Mouse (Mus musculus) midbrain, embryonic 14.5 days (tissue): ENCODE data around the gene Hip1. TPM values are rescaled to one million over a fixed set of nuclear protein-coding genes. Genes with fewer than 3 reads are reported as not detected.

Experiments used
- ATAC-seq: fragments of 200-750 bp; cut with Nextera tagmentation; 2 replicates; pipeline ENCODE4 v1.8.0; 2017; ENCODE audit warnings: moderate number of reproducible peaks, moderate library complexity; ENCODE audit not compliant: low FRiP score, low TSS enrichment
- DNase-seq: peaks from one replicate; pipeline ENCODE4 v3.0.0-alpha.2; 2015
- H3K27ac ChIP-seq: fragments of 300-500 bp; sonication (generic); replicated peaks from 2 replicates; pipeline ENCODE4 v1.5.1; 2014; ENCODE audit warnings: mild to moderate bottlenecking, low read depth, low read length, moderate library complexity
- H3K27me3 ChIP-seq: fragments of 300-500 bp; sonication (generic); 2 replicates; pipeline ENCODE4 v1.6.1; 2014; ENCODE audit warnings: low read length, control low read depth, mixed read lengths; ENCODE audit not compliant: control insufficient read depth, insufficient read depth
- H3K36me3 ChIP-seq: fragments of 300-500 bp; sonication (generic); 2 replicates; pipeline ENCODE4 v1.6.1; 2014; ENCODE audit warnings: low read length, control low read depth; ENCODE audit not compliant: control insufficient read depth, insufficient read depth
- H3K4me1 ChIP-seq: fragments of 300-500 bp; sonication (generic); 2 replicates; pipeline ENCODE4 v1.6.1; 2014; ENCODE audit warnings: mild to moderate bottlenecking, antibody characterized with exemption, low read length, control low read depth; ENCODE audit not compliant: control insufficient read depth, insufficient read depth
- H3K4me2 ChIP-seq: fragments of 300-500 bp; sonication (generic); 2 replicates; pipeline ENCODE4 v1.6.1; 2014; ENCODE audit warnings: mild to moderate bottlenecking, low read length, moderate library complexity
- H3K4me3 ChIP-seq: fragments of 300-500 bp; sonication (generic); replicated peaks from 2 replicates; pipeline ENCODE4 v1.5.1; 2014; ENCODE audit warnings: low read depth, low read length
- H3K9ac ChIP-seq: fragments of 300-500 bp; sonication (generic); replicated peaks from 2 replicates; pipeline ENCODE4 v1.6.1; 2014; ENCODE audit warnings: mild to moderate bottlenecking, low read length, moderate library complexity
- H3K9me3 ChIP-seq: fragments of 300-500 bp; sonication (generic); 2 replicates; pipeline ENCODE4 v1.6.1; 2016; ENCODE audit warnings: low read length, control low read depth, mixed read lengths; ENCODE audit not compliant: control insufficient read depth
- WGBS: fragments of 180-500 bp; shearing (Covaris S2); extraction: QIAGEN DNeasy Blood & Tissue Kit; methylation state at CpG from one replicate; pipeline ENCODE4 v1.1.7; 2014; 5-methylcytosine and 5-hydroxymethylcytosine counted together
- polyA plus RNA-seq: library from polyadenylated mRNA; unstranded; fragments of >200 nt; fragmentation: Nextera tagmentation; extraction: Ambion mirVana; gene quantifications from 2 replicates; pipeline ENCODE4 v1.2.1, GENCODE M21; 2014

Hip1 gene
- polyA plus RNA-seq, 1 experiment from 2014 or later = 42.0 TPM

GRCm38 (mm10) chr5:135544032-135544558 is 825 bp downstream of the Hip1 start:
- WGBS = 2% methylated on average over 15 of the region's 15 CpGs

GRCm38 (mm10) chr5:135537794-135538214 is 7.1 kb downstream of the Hip1 start:
- 83% methylated on average over 10 of the region's 10 CpGs for WGBS
- Histone ChIP-seq H3K9me3 (no peaks in the 10 kb centered on the region), H3K27ac (no peak overlapping the region), H3K4me1 (no peaks in the 10 kb centered on the region), H3K9ac (no peak overlapping the region), H3K4me2 (no peak overlapping the region), H3K36me3 (no peaks in the 10 kb centered on the region), H3K27me3 (no peaks in the 10 kb centered on the region), H3K4me3 (no peak overlapping the region)
- DNase-seq (no peak), ATAC-seq (no peak)

More at GRCm38 (mm10) chr5:135544032-135544558, 825 bp downstream of the Hip1 start:
- Histone ChIP-seq H3K4me2 (peak overlapping the region; percentile 97), H3K9me3 (no peaks in the 10 kb centered on the region), H3K9ac (peak overlapping the region; percentile 72; the same call in 1 of the 2 replicates), H3K36me3 (no peaks in the 10 kb centered on the region), H3K4me3 (peak overlapping the region; percentile 68), H3K27me3 (no peaks in the 10 kb centered on the region), H3K27ac (no peak overlapping the region), H3K4me1 (peaks cover 9% of the 10 kb centered on the region)
- DNase-seq (peak; percentile 44), ATAC-seq (no peak)

- H3K9ac ChIP-seq = no peak overlapping the region
- no peaks in the 10 kb centered on the region for H3K36me3 ChIP-seq
- no peaks in the 10 kb centered on the region for H3K9me3 ChIP-seq
- no peaks in the 10 kb centered on the region for H3K27me3 ChIP-seq
- H3K4me1 ChIP-seq = no peaks in the 10 kb centered on the region
- WGBS = 83% methylated on average over 4 of the region's 4 CpGs
- no peak overlapping the region for H3K27ac ChIP-seq
- ATAC-seq (no peak), DNase-seq (no peak)
- no peak overlapping the region for H3K4me3 ChIP-seq
- H3K4me2 ChIP-seq = no peak overlapping the region
Measured at GRCm38 (mm10) chr5:135537326-135537725, 7.6 kb downstream of the Hip1 start.

GRCm38 (mm10) chr5:135535867-135536266 is 9.1 kb downstream of the Hip1 start:
- no peak for ATAC-seq
- Histone ChIP-seq H3K27me3 (no peaks in the 10 kb centered on the region), H3K36me3 (no peaks in the 10 kb centered on the region), H3K9me3 (no peaks in the 10 kb centered on the region), H3K4me3 (no peak overlapping the region), H3K4me1 (no peaks in the 10 kb centered on the region), H3K27ac (no peak overlapping the region), H3K4me2 (no peak overlapping the region), H3K9ac (no peak overlapping the region)
- no peak for DNase-seq

- Histone ChIP-seq H3K4me2 (no peak overlapping the region), H3K9ac (0 out of 2 replicates have a peak overlapping the region, but pooled peaks have one; percentile 20), H3K27me3 (no peaks in the 10 kb centered on the region), H3K4me1 (no peaks in the 10 kb centered on the region), H3K36me3 (no peaks in the 10 kb centered on the region), H3K9me3 (no peaks in the 10 kb centered on the region), H3K27ac (no peak overlapping the region), H3K4me3 (no peak overlapping the region)
- WGBS = 83% methylated on average over 10 of the region's 10 CpGs
- ATAC-seq (no peak), DNase-seq (no peak)
Measured at GRCm38 (mm10) chr5:135533431-135533830, 11.5 kb downstream of the Hip1 start.

- H3K4me1 ChIP-seq = no peaks in the 10 kb centered on the region
- WGBS = 89% methylated on average over 11 of the region's 11 CpGs
- no peak for DNase-seq
- no peaks in the 10 kb centered on the region for H3K9me3 ChIP-seq
- H3K27me3 ChIP-seq = no peaks in the 10 kb centered on the region
- H3K27ac ChIP-seq = no peak overlapping the region
- no peaks in the 10 kb centered on the region for H3K36me3 ChIP-seq
- no peak for ATAC-seq
- no peak overlapping the region for H3K9ac ChIP-seq
- H3K4me2 ChIP-seq = no peak overlapping the region
- H3K4me3 ChIP-seq = no peak overlapping the region
Measured at GRCm38 (mm10) chr5:135531306-135531845, 13.5 kb downstream of the Hip1 start.

- no peak for ATAC-seq
- no peak overlapping the region for H3K27ac ChIP-seq
- H3K9me3 ChIP-seq = no peaks in the 10 kb centered on the region
- no peak overlapping the region for H3K4me3 ChIP-seq
- H3K36me3 ChIP-seq = no peaks in the 10 kb centered on the region
- WGBS = 90% methylated on average over 2 of the region's 2 CpGs
- no peak overlapping the region for H3K9ac ChIP-seq
- H3K4me1 ChIP-seq = no peaks in the 10 kb centered on the region
- no peaks in the 10 kb centered on the region for H3K27me3 ChIP-seq
- H3K4me2 ChIP-seq = no peak overlapping the region
- no peak for DNase-seq
Measured at GRCm38 (mm10) chr5:135529964-135530363, 15.0 kb downstream of the Hip1 start.

- ATAC-seq (no peak), DNase-seq (no peak)
- H3K9me3 ChIP-seq = no peaks in the 10 kb centered on the region
- H3K9ac ChIP-seq = no peak overlapping the region
- no peak overlapping the region for H3K4me3 ChIP-seq
- no peaks in the 10 kb centered on the region for H3K36me3 ChIP-seq
- 75% methylated on average over 3 of the region's 3 CpGs for WGBS
- no peak overlapping the region for H3K27ac ChIP-seq
- H3K27me3 ChIP-seq = no peaks in the 10 kb centered on the region
- no peak overlapping the region for H3K4me2 ChIP-seq
- no peaks in the 10 kb centered on the region for H3K4me1 ChIP-seq
Measured at GRCm38 (mm10) chr5:135529310-135529709, 15.6 kb downstream of the Hip1 start.

GRCm38 (mm10) chr5:135527986-135528385 is 16.9 kb downstream of the Hip1 start:
- 34% methylated on average over 7 of the region's 7 CpGs for WGBS
- no peak overlapping the region for H3K4me2 ChIP-seq
- no peaks in the 10 kb centered on the region for H3K9me3 ChIP-seq
- H3K4me1 ChIP-seq = no peaks in the 10 kb centered on the region
- DNase-seq (no peak), ATAC-seq (no peak)
- H3K4me3 ChIP-seq = no peak overlapping the region
- no peaks in the 10 kb centered on the region for H3K36me3 ChIP-seq
- no peak overlapping the region for H3K27ac ChIP-seq
- H3K9ac ChIP-seq = no peak overlapping the region
- no peaks in the 10 kb centered on the region for H3K27me3 ChIP-seq
